Mouse (Mus musculus): Measurements from ENCODE around the gene Ilf3.

GRCm38 (mm10) chr9:21439914-21440313 lies 72.2 kb downstream of the Ilf3 start:
- no peak for TF ChIP-seq CTCF (IDR thresholded peaks at IDR 0.05; ENCODE audit: control insufficient read depth, insufficient read depth, insufficient replicate concordance, low read depth, low read length)
- no peak for TF ChIP-seq POLR2A (IDR thresholded peaks at IDR 0.05; ENCODE audit: control insufficient read depth, low read depth, low read length)

Data from testis, adult 2 months (tissue).